Mouse (Mus musculus) frontal cortex, adult 2 months (tissue): ENCODE measurements around the gene Rbm8a. TPM values are rescaled to one million over a fixed set of nuclear protein-coding genes. Genes with fewer than 3 reads are reported as not detected.
A peak's percentile ranks its signal among the peaks of the same experiment; 100 is the strongest.

Experiments used
- DNase-seq, 2 experiments: peaks; one replicate each; pipeline ENCODE4 v3.0.0; 2022; ENCODE audit warnings: low spot score in 1 of 2; ENCODE audit errors: extremely low spot score in 1 of 2
- polyA plus RNA-seq: library from polyadenylated mRNA; depleted of rRNA; stranded (reverse); fragments of >200 nt; gene quantifications from 2 replicates; pipeline ENCODE4 v1.2.3, GENCODE M21; 2012; rRNA removed

Gene Rbm8a
- polyA plus RNA-seq = 37.4 and 40.3 TPM in 2 replicates

DNA sequence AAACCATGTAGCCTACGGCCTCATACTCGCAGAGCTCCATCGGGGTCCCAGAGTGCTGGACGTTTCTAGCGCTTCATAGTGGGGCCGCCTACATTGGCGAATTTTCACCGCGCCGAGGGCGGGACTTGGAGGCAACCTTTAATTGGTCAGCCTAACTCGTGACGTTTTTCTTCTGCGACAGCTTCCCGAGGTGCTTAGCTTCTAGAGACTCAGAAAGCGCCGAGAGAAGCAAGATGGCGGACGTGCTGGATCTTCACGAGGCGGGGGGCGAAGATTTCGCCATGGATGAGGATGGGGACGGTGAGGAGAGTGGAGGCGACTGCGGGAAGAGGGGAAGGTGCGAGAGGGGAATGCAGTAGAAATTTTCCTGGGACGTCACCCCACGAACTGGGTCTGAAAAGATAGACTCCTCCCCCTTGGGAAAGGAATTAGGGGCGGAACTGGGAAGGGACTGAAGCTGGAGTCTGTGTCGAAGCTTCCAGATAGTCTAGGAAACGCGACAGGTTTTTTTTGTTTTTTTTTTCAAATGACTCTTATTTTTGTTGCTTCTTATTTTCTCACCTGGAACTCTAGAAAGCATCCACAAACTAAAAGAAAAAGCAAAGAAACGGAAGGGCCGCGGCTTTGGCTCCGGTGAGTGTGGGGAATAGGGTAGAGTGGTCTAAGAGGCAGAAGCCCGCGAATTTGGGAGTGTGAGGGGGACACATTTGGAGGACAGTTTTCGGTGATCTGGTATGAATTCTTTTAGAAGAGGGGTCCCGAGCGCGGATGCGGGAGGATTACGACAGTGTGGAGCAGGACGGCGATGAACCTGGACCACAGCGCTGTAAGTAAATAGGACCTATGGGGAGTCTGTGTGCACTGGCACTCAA is at the start of gene Rbm8a:
Rbm8a (plus strand) TSS at position 205 of the 872 bp plus-strand sequence.
- peak; percentile 96 to 99 for DNase-seq

DNA sequence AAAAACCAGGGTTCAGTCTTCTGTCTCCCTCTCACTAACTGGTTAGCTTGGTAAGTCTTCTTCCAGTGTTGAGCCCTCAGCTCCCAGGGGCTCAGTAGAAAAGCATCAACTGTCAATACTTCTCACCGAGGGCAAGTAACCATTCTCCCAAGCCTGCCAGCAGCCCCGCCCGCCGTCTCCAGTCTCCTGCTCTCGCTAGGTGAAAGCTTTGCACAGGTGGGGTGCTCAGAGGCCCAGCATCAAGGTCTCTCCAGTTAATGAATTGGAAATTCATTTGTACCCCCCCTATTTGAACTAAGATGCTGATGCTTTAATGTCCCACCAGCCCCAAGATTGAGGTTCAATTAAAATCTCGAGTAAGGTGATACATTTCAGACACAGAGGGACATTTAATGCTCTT is 48.6 kb upstream of the Rbm8a start:
- DNase-seq = no peak

DNA sequence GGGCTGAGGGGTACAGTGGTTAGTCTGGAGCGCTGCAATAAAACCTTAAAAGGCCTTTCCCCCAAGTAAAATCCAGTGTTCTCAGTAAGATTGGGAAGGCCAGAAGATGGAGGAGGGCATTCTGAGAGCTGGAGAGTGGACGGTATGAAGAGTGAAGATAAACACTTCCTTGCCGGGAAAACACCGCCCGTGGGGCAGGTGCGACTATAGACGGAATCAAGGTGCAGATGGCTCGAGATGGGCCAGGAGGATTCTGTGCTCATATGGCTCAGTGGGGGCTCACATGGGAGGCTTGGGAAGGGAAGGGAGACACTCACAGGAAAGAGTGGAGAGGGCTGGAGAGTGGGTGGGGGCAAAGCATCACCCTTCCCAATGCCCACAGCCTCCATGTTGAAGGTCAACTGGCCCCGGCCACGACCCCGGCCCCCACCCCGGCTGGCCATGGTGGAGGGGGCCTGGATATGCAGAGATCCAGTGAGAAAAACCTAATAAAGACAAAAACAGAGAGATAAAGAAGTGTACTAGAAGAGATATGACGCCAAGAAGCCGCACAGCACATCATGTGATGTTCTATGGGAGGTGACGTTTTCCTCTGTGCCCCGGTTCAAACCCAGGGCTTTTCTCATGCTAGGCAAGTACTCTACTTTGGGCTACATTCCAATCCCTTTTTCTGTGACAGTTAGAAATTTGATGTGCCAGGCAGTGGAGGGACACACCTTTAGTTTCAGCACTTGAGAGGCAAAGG is 47.8 kb upstream of the Rbm8a start:
- DNase-seq = no peak

DNA sequence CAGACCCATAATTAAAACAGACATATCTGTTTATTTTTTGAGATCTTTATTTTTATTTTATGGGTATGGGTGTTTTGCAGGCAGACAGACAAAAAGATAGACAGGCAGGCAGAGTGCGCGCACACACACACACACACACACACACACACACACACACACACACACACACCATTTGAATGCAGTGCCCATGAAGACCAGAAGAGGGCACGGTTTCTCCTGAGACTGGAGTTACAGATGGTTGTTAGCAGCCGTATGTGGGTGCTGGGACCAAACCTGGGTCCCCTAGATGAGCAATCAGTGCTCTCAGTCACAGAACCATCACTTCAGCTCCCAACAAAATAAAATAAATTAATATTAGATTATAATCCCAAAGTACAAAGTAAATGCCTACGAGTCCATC is 46.3 kb upstream of the Rbm8a start:
- DNase-seq = no peak

DNA sequence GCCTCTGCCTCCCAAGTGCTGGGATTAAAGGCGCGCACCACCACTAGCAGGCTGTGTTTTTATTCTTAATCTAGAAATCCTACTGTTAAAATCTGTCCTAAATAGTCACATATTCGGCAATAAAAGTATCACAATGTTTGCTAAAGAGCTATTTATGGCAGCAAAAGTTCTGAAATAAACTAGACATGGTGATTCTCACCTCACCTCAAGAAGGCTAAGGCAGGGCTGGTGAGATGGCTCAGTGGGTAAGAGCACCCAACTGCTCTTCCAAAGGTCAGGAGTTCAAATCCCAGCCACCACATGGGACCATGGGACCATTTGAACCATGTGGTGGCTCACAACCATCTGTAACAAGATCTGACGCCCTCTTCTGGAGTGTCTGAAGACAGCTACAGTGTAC is 39.1 kb upstream of the Rbm8a start:
- DNase-seq = no peak

DNA sequence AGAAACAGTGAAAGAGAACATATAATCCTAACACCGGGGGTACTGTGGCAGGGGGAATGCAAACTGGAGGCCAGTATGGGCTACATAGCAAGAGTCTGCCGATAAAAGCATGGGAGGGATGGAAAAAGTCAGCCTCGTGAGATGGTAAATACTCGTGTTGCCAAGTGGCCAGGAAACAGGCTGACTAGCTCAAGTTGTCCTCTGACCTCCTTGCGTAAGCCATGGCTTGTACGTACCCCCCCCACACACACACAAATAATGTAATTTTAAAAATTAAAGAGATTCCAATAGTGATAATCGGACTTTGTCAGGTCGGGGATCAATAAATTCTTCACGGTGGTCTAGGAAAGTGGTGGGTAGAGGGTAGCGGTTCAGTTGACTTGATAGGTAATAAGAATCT is 36.4 kb upstream of the Rbm8a start:
- no peak for DNase-seq

DNA sequence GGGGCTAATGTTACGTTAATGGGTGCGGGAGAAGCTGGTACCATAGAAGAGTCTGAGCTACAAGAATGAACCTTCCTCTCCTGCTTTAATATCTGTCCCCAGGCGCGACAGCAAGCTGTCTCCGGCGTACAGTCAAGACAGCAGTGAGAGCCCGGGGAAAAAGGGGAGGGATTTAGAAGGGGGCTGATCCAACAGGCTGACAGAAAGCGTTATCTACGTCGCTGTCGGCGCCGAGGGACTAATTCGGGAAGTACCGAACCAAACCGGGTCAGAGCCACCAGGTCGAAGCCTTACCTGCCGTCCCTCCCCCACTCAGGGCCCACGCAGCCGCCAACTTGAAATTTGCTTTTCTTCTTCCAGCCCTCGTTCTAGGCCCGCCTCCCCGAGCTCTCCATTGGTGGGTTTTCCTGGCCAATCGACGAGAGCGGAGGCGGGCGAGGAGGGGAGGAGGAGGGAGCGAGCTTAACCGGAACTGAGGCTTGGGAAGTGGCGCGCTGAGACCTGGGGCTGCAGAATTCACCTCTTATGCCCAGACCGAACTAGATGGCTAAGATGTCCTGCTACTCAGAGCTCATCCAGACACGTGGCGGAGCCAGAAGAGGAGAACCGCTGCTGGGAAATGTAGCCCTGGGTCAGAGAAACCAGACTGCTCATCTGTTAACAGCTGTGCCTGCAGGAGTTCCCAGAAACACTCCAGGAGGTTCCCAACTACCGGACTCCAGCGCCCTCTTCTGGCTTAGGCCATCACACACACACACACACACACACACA is 35.8 kb upstream of the Rbm8a start, which contains the start of gene Polr3gl:
Polr3gl (minus strand) TSS at position 392 of the 771 bp plus-strand sequence.
- DNase-seq = peak; percentile 89 to 95

DNA sequence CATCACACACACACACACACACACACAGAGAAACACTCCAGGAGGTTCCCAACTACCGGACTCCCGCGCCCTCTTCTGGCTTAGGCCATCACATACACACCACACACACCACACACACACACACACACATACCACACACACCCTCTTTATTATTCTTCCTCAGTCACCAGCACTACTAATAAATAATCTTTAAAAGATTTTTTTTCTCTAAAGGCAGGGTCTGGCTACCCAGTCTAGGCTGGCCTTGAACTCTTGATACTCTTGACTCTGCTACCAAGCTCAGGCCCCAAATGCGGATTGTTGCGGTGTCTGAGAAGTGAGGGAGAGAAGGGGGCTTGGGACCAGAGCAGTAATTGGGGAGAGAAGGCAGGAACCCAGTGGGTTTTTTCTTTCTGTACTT is 34.9 kb upstream of the Rbm8a start:
- DNase-seq = no peak

DNA sequence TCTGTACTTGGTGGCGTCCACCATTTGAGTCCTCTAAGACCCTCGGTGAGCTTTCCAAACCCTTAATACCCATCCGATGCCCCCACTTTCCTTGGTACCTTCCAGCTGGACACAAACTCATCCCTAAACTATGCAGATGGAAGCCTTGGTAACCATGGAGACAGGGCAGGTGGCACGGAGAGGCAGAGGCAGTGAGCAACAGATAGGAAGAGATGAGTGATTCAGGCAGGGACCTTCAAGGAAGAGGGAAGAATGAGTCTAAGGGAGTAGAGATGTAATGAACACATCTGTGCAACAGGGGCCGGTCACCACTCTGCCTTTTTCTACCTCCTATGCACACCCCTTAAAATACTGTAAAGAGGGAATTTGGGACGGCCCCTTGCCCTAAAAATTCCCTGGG is 34.1 kb upstream of the Rbm8a start:
- peak; percentile 65 to 68 for DNase-seq

DNA sequence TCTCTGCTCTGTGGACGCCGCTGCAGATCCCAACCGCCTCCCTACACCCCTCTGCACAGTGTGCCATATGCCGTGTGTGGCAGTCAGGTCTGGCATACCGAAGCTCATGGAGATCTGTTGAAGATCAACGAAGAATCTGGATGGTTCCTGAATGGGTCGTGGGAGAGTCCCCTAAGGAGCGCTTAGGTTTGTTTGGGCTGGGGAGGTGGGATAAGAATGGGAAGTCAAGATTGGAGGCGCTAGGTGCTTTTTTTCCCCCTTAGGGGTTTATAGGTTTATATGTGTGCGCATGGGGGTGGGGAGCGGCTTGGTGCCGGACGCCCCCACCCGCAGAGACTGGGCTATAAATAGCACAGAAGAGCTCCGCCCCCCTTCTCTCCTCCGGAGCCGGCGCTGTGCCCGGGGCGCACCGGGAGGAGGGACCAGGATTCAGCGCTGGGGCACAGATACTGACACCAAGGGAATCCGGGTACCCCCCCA is 33.5 kb upstream of the Rbm8a start, which contains the start of gene Ankrd34a:
Ankrd34a (plus strand) TSS at position 409 of the 480 bp plus-strand sequence.
- peak; percentile 75 to 88 for DNase-seq

DNA sequence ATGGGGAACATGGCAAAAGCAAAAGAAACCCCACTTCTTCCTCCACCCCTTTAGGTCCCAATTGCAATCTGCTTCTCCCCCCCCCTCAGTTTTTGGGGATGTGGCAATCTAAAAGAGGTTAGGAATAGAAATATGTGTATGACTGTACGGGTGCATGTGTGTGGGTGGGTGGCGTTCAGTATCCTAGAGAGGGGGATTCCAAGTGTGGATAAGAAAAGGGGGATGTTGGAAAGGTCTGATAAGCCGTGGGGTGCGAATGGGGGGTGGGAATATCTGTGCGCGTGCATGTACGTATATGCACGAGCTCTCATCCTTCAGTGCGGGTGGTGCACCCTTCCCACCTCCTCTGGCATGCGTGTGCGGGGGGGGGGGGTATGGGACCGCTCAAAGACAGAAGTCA is 32.9 kb upstream of the Rbm8a start:
- DNase-seq = peak in 1 of 2 experiments; percentile 39

DNA sequence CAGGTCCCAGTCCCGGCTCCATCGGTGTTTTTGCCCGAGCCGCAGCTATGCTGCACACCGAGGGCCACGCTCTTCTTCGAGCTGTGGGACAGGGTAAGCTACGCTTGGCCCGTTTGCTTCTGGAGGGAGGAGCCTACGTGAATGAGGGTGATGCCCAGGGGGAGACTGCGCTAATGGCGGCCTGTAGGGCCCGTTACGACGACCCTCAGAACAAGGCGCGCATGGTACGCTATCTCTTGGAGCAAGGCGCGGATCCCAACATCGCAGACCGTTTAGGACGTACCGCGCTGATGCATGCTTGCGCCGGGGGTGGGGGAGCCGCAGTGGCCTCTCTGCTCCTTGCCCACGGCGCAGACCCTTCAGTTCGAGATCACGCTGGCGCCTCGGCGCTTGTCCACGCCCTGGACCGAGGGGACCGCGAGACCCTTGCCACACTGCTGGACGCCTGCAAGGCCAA is 32.3 kb upstream of the Rbm8a start:
- no peak for DNase-seq

DNA sequence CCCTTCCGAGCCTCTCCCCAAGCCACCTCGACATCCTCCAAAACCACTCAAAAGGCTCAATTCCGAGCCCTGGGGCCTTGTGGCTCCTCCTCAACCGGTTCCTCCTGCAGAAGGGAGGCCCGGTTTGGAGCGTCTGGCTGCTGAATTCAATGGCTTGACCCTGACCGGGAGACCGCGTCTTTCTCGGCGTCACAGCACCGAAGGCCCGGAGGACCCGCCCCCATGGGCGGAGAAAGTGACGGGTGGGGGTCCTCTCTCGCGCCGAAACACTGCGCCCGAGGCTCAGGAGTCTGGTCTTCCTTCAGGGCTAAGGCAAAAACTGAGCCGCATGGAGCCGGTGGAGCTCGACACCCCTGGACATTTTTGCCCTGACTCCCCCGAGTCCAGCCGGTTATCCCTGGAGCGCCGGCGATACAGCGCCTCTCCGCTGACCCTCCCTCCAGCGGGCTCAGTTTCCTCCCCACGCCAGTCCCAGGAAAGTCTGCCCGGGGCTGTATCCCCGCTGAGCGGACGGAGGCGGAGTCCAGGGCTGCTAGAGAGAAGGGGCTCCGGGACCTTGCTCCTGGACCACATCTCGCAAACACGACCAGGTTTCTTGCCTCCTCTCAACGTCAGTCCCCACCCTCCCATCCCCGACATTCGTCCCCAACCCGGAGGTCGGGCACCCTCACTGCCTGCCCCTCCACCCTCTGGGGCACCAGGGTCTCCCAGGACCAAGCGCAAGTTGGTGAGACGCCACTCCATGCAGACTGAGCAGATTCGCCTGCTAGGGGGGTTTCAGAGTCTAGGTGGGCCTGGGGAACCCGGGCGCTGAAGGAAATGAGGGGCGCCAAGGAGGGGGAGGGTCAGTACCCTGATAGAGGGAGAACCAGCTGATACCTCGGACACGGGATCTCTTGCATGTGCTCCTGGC is 31.3 kb upstream of the Rbm8a start:
- DNase-seq = peak in 1 of 2 experiments; percentile 16

DNA sequence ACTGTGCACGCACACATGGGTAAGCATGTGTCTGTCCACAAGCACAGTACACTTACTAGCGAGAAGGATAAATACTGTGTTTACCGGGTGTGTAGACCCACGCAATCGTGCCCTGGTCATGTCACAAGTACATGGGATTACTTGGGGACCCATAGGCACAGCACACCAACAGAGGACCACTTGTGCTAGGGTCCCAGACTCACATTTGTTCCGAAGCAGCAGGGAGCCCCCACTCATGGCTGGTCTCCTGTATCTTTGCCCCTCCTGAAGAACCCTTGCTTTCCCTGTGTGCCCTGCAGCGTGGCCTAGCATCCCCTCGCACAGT is 30.7 kb upstream of the Rbm8a start:
- no peak for DNase-seq

DNA sequence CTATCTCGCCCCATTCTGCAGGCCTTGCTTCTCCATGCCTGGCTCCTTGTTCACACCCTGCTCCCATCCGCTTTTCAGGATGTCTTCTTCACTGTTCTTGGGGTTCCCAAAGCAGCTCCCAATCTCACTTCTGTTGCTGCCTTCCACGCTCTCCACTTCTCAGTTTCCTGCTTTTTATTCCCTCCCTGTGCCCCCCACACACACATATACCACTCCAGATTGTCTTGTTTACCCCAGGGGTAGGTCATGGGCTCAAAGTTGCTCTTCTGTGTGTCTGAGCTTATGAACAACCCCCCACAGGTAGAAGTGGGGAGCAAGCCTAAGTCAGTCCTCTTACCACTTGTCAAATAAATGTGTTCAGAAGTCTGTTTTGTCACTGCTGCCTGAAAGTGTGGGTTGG is 30.3 kb upstream of the Rbm8a start:
- DNase-seq = no peak

DNA sequence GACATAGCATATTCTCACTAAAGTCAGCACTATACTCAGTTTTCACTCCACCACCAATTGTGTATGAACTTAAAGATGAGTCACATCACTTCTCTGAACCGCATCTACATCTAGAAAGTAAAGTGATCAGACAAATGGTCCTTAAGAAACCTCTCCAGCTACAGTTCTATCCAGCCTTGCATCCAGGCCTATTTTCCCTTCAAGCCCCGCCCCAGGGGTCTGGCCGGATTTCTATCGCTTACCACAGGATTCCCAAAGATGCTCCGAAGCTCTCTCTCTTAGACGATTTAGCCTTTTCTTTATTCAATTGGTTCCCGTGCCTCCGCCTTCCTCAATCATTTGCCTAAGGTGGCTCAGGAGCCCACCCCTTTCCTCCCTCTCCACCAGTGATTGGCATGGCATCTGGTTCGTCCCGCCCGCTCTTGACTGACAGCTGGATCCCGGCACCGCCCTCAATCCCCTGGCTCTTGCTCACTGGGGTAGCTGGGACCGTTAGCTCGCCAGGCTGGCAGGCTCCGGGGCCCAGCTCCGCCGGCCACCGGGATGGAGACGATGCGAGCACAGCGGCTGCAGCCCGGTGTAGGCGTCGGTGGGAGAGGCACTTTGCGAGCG is 29.0 kb upstream of the Rbm8a start, which contains the start of gene Lix1l:
Lix1l (plus strand) TSS at position 511 of the 612 bp plus-strand sequence.
- peak; percentile 93 to 95 for DNase-seq

DNA sequence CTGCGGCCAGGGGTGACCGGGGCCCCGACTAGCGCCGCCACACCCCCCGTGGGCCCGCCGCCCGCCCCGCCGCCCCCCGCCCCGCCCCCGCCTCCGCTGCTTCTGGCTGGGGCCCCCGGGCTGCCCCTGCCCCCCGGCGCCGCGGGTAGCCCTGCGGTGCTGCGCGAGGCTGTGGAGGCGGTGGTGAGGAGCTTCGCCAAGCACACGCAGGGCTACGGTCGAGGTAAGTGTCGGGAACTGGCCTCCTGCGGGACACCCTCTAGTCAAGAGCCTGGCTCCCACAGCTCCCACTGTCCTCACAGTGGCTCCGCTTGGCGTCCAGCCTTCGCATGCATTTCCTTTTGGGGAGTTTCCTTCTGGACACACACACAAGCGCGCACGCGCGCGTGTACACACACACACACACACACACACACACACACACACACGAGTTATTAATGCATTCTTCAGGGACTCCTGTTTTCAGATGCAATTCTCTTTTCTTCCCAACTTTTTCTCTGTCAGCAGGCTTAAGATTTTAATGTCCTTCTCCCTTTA is 28.4 kb upstream of the Rbm8a start:
- no peak for DNase-seq

DNA sequence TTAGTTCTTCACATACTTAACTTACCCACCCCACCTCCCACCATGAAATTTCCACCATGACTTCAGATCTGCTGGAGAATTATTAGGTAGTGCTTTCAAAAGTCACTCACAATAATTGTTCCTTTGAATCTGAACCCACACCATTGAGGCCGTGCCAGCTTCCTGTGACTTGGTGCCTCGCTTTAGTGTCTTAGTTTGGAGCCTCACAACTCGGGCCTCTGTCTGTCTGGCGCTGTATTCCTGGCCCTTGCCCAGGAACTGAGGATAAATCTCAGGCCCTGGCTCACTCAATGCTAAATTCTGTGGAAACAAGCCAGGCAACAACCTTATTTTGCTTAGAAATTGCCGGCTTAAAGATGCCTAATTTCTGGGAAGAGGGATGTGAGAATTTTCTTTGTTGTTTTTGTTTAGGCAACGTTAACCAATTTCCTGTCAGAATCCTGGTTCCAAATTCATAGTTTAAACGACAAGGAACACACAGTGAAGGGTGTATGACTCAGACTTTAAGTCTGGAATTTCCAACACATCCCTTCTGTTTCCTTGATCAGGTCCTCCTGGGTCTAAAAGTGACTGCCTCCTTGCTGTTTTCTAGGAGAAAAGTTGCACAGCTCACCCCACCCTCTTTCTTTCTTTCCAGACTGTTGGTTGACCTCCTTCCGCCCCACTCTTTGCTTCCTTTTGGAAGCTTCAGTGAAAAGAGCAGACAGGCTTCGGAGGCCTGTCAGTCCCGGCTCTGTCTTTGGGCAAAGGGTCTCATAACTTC is 27.6 kb upstream of the Rbm8a start:
- no peak for DNase-seq
